Mouse (Mus musculus) megakaryocyte, embryonic 14.5 days (primary cell): ENCODE measurements at regions not wholly inside any gene's neighbourhood (a gene's known extent, or its start where the extent isn't known, plus 50 kb on each side); places are given as distances from the start of the nearest gene placed in this dataset.

ENCODE experiments used
- FLI1 ChIP-seq: IDR thresholded peaks from 2 replicates; pipeline ENCODE4 v1.6.1; 2012; ENCODE audit warnings: low read length, inconsistent platforms, mixed read lengths
- GATA1 ChIP-seq: IDR thresholded peaks from 3 replicates; pipeline ENCODE4 v1.6.1; 2012; ENCODE audit warnings: mixed read lengths, low read length, inconsistent platforms, borderline replicate concordance

- TF ChIP-seq GATA1 (no peak), FLI1 (no peak)
These were observed 136.6 kb downstream of the Mreg start for GRCm38 (mm10) chr1:72075464-72075863.
